Mouse (Mus musculus) kidney, adult 2 months (tissue): ENCODE data around the gene Bloc1s1. TPM values are rescaled to one million over a fixed set of nuclear protein-coding genes. Genes with fewer than 3 reads are reported as not detected.

Source experiments
- DNase-seq: peaks from one replicate; pipeline ENCODE4 v3.0.0; 2021
- H3K27ac ChIP-seq: fragments of 200-500 bp; 2 replicates; pipeline ENCODE4 v1.5.1; 2012; ENCODE audit warnings: low read depth, low read length, control low read depth, inconsistent platforms; ENCODE audit not compliant: insufficient read depth
- H3K27me3 ChIP-seq: fragments of 200-500 bp; replicated peaks from 2 replicates; pipeline ENCODE4 v1.6.1; 2012; ENCODE audit warnings: mild to moderate bottlenecking, moderate library complexity, low read length, inconsistent platforms; ENCODE audit not compliant: control insufficient read depth, insufficient read depth
- H3K36me3 ChIP-seq: fragments of 200-500 bp; 2 replicates; pipeline ENCODE4 v1.6.1; 2012; ENCODE audit warnings: mild to moderate bottlenecking, moderate library complexity, low read length, inconsistent platforms; ENCODE audit not compliant: control insufficient read depth, insufficient read depth
- H3K4me1 ChIP-seq: fragments of 200-500 bp; 2 replicates; pipeline ENCODE4 v1.6.1; 2011; ENCODE audit warnings: low read length; ENCODE audit not compliant: control insufficient read depth, insufficient read depth
- H3K4me3 ChIP-seq: fragments of 200-500 bp; 2 replicates; pipeline ENCODE4 v1.5.1; 2011; ENCODE audit warnings: mild to moderate bottlenecking, low read depth, low read length, control low read depth; ENCODE audit not compliant: insufficient read depth
- CTCF ChIP-seq: fragments of 200-500 bp; conservative IDR thresholded peaks from 2 replicates; pipeline ENCODE4 v1.5.1; 2011; ENCODE audit warnings: low read depth, mild to moderate bottlenecking, control low read depth, low read length, moderate library complexity, mixed read lengths; ENCODE audit not compliant: insufficient read depth, insufficient read length
- POLR2A ChIP-seq: fragments of 200-500 bp; IDR thresholded peaks from one replicate; pipeline ENCODE4 v1.6.1; 2011; ENCODE audit warnings: low read depth, low read length, control low read depth
- WGBS: fragments of 180-500 bp; shearing (Covaris S2); methylation state at CpG from one replicate; pipeline ENCODE4 v1.1.7; 2018; 5-methylcytosine and 5-hydroxymethylcytosine counted together
- polyA plus RNA-seq: library from polyadenylated mRNA; depleted of rRNA; stranded (reverse); fragments of >200 nt; gene quantifications from 2 replicates; pipeline ENCODE4 v1.2.3, GENCODE M21; 2012; rRNA removed

Bloc1s1 gene
- polyA plus RNA-seq, 1 experiment, result 365 TPM

DNA sequence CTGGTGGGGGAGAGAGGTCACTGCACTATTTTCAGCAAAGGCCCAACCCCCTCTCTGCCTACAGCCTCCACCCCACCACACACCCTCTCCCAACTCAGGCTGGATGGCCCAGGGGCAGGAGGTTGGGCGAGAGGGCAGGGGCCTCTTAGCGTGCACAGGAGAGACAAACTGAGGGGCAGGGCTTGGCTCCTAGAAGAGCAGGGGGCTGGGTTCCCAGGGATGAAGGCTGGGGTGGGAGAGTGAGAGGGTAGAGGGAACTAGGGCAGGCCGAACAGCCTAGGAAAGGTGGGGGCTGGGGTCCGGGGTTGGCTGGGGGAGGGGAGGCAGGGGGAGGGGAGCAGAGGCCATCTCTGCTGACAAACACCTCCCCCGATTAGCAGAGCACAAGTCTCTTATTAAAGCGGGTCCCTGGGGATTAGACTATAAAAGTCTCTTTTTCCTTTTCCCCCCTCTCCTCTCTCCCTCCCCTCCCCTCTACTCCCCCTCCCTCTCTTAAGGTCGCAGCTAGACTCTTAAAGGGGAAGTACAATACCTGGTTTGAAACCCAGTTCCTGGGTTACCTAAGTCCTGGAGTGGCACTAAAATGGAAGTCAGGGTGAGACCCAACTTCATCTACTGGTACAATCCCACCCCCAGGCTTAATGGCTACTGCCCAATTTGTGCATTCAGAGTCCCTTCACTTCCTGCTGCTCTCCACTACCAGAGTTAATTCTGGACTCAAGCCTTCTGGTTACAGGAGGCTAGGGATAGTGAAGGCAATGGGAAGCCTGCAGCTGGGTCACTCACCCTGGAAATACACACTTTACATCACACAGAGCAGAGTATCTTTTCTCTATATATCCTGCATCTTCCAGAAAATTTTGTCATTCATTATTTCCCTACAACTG, 34.7 kb downstream of the Bloc1s1 start:
- Histone ChIP-seq H3K27me3 (no peaks in the 10 kb centered on the region), H3K4me3 (peak overlapping the region; percentile 11), H3K4me1 (0 out of 2 replicates have a peak, but pooled peaks cover 2% of the 10 kb centered on the region), H3K27ac (0 out of 2 replicates have a peak overlapping the region, but pooled peaks have one; percentile 26), H3K36me3 (no peaks in the 10 kb centered on the region)
- no peak for TF ChIP-seq CTCF
- TF ChIP-seq POLR2A, result no peak
- 10% methylated on average over 7 of the region's 7 CpGs for WGBS
- peak; percentile 21 for DNase-seq

DNA sequence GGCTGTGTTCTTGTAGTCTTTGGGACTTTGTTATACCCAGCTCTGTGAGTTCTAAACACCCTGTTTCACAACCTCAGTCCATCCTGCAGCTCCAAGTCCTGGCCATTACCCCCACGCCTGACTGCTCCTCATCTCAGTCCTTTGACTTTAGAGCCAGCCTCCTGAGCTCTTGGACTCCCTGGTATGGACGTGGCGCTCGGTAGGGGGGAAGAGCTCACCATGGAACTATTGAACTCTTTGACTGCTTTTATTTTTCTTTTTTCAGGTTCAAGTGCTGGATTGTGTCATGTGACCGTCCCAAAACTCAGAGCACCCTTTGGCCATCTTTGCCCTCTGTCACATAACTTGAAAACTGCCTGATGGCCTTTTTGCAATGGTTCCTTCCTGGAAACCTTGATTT, 41.8 kb downstream of the Bloc1s1 start:
- H3K4me3 ChIP-seq, result no peak overlapping the region
- DNase-seq, result peak; percentile 78
- H3K4me1 ChIP-seq, result peaks cover 17% of the 10 kb centered on the region; the same call in 1 of the 2 replicates
- 0 out of 2 replicates have a peak, but pooled peaks cover 2% of the 10 kb centered on the region for H3K36me3 ChIP-seq
- no peaks in the 10 kb centered on the region for H3K27me3 ChIP-seq
- TF ChIP-seq CTCF (no peak), POLR2A (no peak)
- 36% methylated on average over 5 of the region's 5 CpGs for WGBS
- peak overlapping the region; percentile 54; the same call in 1 of the 2 replicates for H3K27ac ChIP-seq

- Histone ChIP-seq H3K36me3 (peaks cover 2% of the 10 kb centered on the region; the same call in 1 of the 2 replicates), H3K4me1 (peaks cover 17% of the 10 kb centered on the region; the same call in 1 of the 2 replicates), H3K27ac (no peak overlapping the region), H3K4me3 (no peak overlapping the region), H3K27me3 (no peaks in the 10 kb centered on the region)
- 87% methylated on average over 2 of the region's 2 CpGs for WGBS
- DNase-seq, result no peak
- TF ChIP-seq POLR2A, result no peak
- no peak for TF ChIP-seq CTCF
These were observed 45.0 kb downstream of the Bloc1s1 start for GRCm38 (mm10) chr10:128878811-128879210.

DNA sequence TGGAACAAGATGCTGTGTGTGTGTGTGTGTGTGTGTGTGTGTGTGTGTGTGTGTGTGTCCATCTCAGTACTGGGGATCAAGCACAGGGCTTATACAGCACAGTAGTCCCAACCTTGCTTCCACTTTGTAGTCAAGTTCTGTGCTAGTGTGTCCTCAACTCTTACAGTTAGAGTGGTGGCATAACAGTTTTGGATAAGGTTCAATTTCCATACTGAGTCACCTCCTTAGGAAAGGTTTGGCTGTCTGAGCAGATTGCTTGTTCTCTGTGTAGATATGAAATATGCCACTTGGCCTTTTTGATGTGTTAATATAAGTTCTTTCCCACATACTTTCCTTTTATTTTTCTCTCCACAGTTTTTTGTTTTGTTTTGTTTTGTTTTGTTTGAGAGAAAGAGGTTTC, 45.5 kb downstream of the Bloc1s1 start:
- no peak for DNase-seq

GRCm38 (mm10) chr10:128870341-128870740, 53.5 kb downstream of the Bloc1s1 start:
- peak; percentile 13 for DNase-seq
- Histone ChIP-seq H3K27me3 (no peaks in the 10 kb centered on the region; the same call in 1 of the 2 replicates), H3K27ac (no peak overlapping the region), H3K4me1 (no peaks in the 10 kb centered on the region), H3K4me3 (no peak overlapping the region), H3K36me3 (peaks cover 4% of the 10 kb centered on the region)
- 58% methylated on average over 3 of the region's 3 CpGs for WGBS
- TF ChIP-seq POLR2A (no peak), CTCF (no peak)

More for the DNA sequence above, 45.5 kb downstream of the Bloc1s1 start:
- TF ChIP-seq CTCF (no peak), POLR2A (no peak)
- Histone ChIP-seq H3K36me3 (peaks cover 3% of the 10 kb centered on the region), H3K4me3 (no peak overlapping the region), H3K27ac (no peak overlapping the region), H3K4me1 (peaks cover 16% of the 10 kb centered on the region; the same call in 1 of the 2 replicates), H3K27me3 (no peaks in the 10 kb centered on the region)

Other genes with a start within 250 kb of the Bloc1s1 start
- 76.3 and 84.1 TPM in 2 replicates for gene Suox, start 250.0 kb downstream of the Bloc1s1 start, polyA plus RNA-seq
- gene Rab5b, start 227.8 kb downstream of the Bloc1s1 start, polyA plus RNA-seq, result 101 and 111 TPM in 2 replicates
- 0.61 and 1.0 TPM in 2 replicates for gene Pmel, start 219.8 kb downstream of the Bloc1s1 start, polyA plus RNA-seq
- 12.4 and 12.7 TPM in 2 replicates for gene Cdk2, start 219.0 kb downstream of the Bloc1s1 start, polyA plus RNA-seq
- 17.4 and 24.5 TPM in 2 replicates for gene Dgka, start 179.2 kb downstream of the Bloc1s1 start, polyA plus RNA-seq
- 17.6 and 20.0 TPM in 2 replicates for gene Pym1, start 176.1 kb downstream of the Bloc1s1 start, polyA plus RNA-seq
- 1.7 and 2.5 TPM in 2 replicates for gene Mmp19, start 133.1 kb downstream of the Bloc1s1 start, polyA plus RNA-seq
- 16.2 and 17.3 TPM in 2 replicates for gene Dnajc14, start 120.0 kb downstream of the Bloc1s1 start, polyA plus RNA-seq
- 10.0 and 11.8 TPM in 2 replicates for gene Tmem198b, start 119.7 kb downstream of the Bloc1s1 start, polyA plus RNA-seq
- 5.6 and 13.7 TPM in 2 replicates for gene Sarnp, start 106.7 kb downstream of the Bloc1s1 start, polyA plus RNA-seq
- 82.9 and 92.1 TPM in 2 replicates for gene Ormdl2, start 102.4 kb downstream of the Bloc1s1 start, polyA plus RNA-seq
- 2.5 and 2.9 TPM in 2 replicates for gene Gdf11, start 32.3 kb downstream of the Bloc1s1 start, polyA plus RNA-seq
- gene Cd63, start 23.0 kb downstream of the Bloc1s1 start, polyA plus RNA-seq, result 713 and 847 TPM in 2 replicates
- 38.9 and 46.0 TPM in 2 replicates for gene Rdh5, start 1.1 kb downstream of the Bloc1s1 start, polyA plus RNA-seq
- gene Itga7, start 9.8 kb upstream of the Bloc1s1 start, polyA plus RNA-seq, result 14.6 and 17.8 TPM in 2 replicates
- 234 and 269 TPM in 2 replicates for gene Mettl7b, start 37.0 kb upstream of the Bloc1s1 start, polyA plus RNA-seq
- gene Olfr9, start 65.4 kb upstream of the Bloc1s1 start, polyA plus RNA-seq, result not detected in 2 replicates
- gene Olfr763, start 86.8 kb upstream of the Bloc1s1 start, polyA plus RNA-seq, result not detected in 2 replicates
- gene Olfr764-ps1, start 115.9 kb upstream of the Bloc1s1 start, polyA plus RNA-seq, result not detected in 2 replicates
- gene Olfr765, start 126.0 kb upstream of the Bloc1s1 start, polyA plus RNA-seq, result not detected in 2 replicates
- not detected in 2 replicates for gene Olfr766-ps1, start 144.9 kb upstream of the Bloc1s1 start, polyA plus RNA-seq
- gene Olfr767, start 158.9 kb upstream of the Bloc1s1 start, polyA plus RNA-seq, result not detected in 2 replicates
- gene Olfr768, start 175.3 kb upstream of the Bloc1s1 start, polyA plus RNA-seq, result not detected in 2 replicates
- gene Olfr769, start 193.8 kb upstream of the Bloc1s1 start, polyA plus RNA-seq, result not detected in 2 replicates
- gene Olfr770, start 215.0 kb upstream of the Bloc1s1 start, polyA plus RNA-seq, result not detected in 2 replicates
- gene Olfr771, start 240.7 kb upstream of the Bloc1s1 start, polyA plus RNA-seq, result not detected in 2 replicates